ENCODE assay signal across 7 mouse cellular contexts in the genomic region with DNA sequence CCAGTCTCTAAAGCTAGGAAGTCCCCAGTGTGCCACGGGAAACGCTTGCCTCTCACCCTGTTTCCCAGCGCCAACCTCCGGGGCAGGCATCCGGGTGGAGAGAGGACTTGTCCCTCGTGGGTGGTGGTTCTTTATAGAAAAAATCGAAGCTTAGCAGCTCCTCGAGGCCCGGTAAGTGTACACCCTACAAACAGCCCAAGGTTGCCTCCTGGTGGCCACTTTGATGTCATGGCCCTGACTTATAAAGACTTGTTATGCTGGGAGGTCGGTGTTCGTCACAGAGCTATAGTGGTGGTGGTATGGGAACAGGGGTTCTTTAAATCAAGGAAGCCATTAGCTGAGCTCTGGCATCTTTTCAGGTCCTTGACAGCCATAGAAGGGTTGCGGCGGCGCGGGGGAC. TPM values are rescaled to one million over a fixed set of nuclear protein-coding genes. Genes with fewer than 3 reads are reported as not detected.
DNase-seq lines count a peak whose midpoint lies in the region; ATAC-seq lines count a peak whose summit lies in the region.

No protein-coding gene starts in this region.

- H3K4me1 ChIP-seq in forebrain, embryonic 15.5 days, result 0 out of 2 replicates have a peak, but pooled peaks cover 2% of the 10 kb centered on the region
- no peaks in the 10 kb centered on the region for H3K4me1 ChIP-seq in hindbrain, embryonic 15.5 days (replicated peaks)
- no peaks in the 10 kb centered on the region for H3K4me1 ChIP-seq in midbrain, embryonic 11.5 days (ENCODE audit: control insufficient read depth, insufficient read depth, low read length)
- H3K4me1 ChIP-seq in stomach, embryonic 14.5 days (ENCODE audit: control insufficient read depth, insufficient read depth, low read length), result no peaks in the 10 kb centered on the region

- WGBS in forebrain, embryonic 15.5 days, result 47% methylated on average over 15 of the region's 15 CpGs
- WGBS in hindbrain, embryonic 15.5 days, result 57% methylated on average over 15 of the region's 15 CpGs
- WGBS in midbrain, embryonic 11.5 days, result 59% methylated on average over 15 of the region's 15 CpGs
- WGBS in stomach, embryonic 14.5 days, result 53% methylated on average over 14 of the region's 15 CpGs

- H3K36me3 ChIP-seq in forebrain, embryonic 15.5 days, result no peaks in the 10 kb centered on the region
- peaks cover 3% of the 10 kb centered on the region; the same call in 1 of the 2 replicates for H3K36me3 ChIP-seq in hindbrain, embryonic 15.5 days
- no peaks in the 10 kb centered on the region for H3K36me3 ChIP-seq in midbrain, embryonic 11.5 days (ENCODE audit: control insufficient read depth, insufficient read depth, low read length)
- no peaks in the 10 kb centered on the region for H3K36me3 ChIP-seq in stomach, embryonic 14.5 days (ENCODE audit: control insufficient read depth, insufficient read depth, low read length)

- H3K4me2 ChIP-seq in forebrain, embryonic 15.5 days (replicated peaks), result no peak overlapping the region
- no peak overlapping the region for H3K4me2 ChIP-seq in hindbrain, embryonic 15.5 days
- no peak overlapping the region for H3K4me2 ChIP-seq in midbrain, embryonic 11.5 days
- H3K4me2 ChIP-seq in stomach, embryonic 14.5 days (replicated peaks; ENCODE audit: low read depth, low read length), result no peak overlapping the region

- H3K4me3 ChIP-seq in forebrain, embryonic 15.5 days, result no peak overlapping the region
- H3K4me3 ChIP-seq in hindbrain, embryonic 15.5 days, result no peak overlapping the region
- H3K4me3 ChIP-seq in midbrain, embryonic 11.5 days (ENCODE audit: low read depth, low read length), result no peak overlapping the region
- H3K4me3 ChIP-seq in stomach, embryonic 14.5 days (ENCODE audit: low read depth, low read length), result no peak overlapping the region

- ATAC-seq in forebrain, embryonic 15.5 days (replicated peaks), result peak; percentile 66
- ATAC-seq in hindbrain, embryonic 15.5 days (ENCODE audit: low FRiP score, low read depth), result peak; percentile 70; the same call in 1 of the 2 replicates
- ATAC-seq in midbrain, embryonic 11.5 days (ENCODE audit: low FRiP score), result peak; percentile 65; the same call in 1 of the 2 replicates
- 0 out of 2 replicates have a peak, but pooled peaks have one; percentile 33 for ATAC-seq in stomach, embryonic 14.5 days (ENCODE audit: insufficient number of reproducible peaks, insufficient read depth, low FRiP score, low read depth)

- H3K27ac ChIP-seq in forebrain, embryonic 15.5 days (replicated peaks), result no peak overlapping the region
- no peak overlapping the region for H3K27ac ChIP-seq in hindbrain, embryonic 15.5 days (replicated peaks)
- no peak overlapping the region for H3K27ac ChIP-seq in midbrain, embryonic 11.5 days (ENCODE audit: low read depth, low read length)
- no peak overlapping the region for H3K27ac ChIP-seq in stomach, embryonic 14.5 days (ENCODE audit: low read length)

- DNase-seq in R1 (ENCODE audit: low read depth, low spot score), result peak; percentile 62
- peak; percentile 14 for DNase-seq in c-Kit-positive CD71-positive TER-119-positive erythroid progenitor cells, embryonic 14.5 days (ENCODE audit: low spot score)
- peak; percentile 14 to 29 for DNase-seq in left cerebral cortex, adult 8-10 months (ENCODE audit: low spot score in 2 of 2)
- DNase-seq in midbrain, embryonic 11.5 days (ENCODE audit: low spot score, missing footprints), result peak; percentile 91

- H3K27me3 ChIP-seq in forebrain, embryonic 15.5 days, result no peaks in the 10 kb centered on the region
- H3K27me3 ChIP-seq in hindbrain, embryonic 15.5 days, result no peaks in the 10 kb centered on the region
- no peaks in the 10 kb centered on the region for H3K27me3 ChIP-seq in midbrain, embryonic 11.5 days (ENCODE audit: control insufficient read depth, insufficient read depth, low read length)
- H3K27me3 ChIP-seq in stomach, embryonic 14.5 days (ENCODE audit: control insufficient read depth, insufficient read depth, low read length), result no peaks in the 10 kb centered on the region

- no peaks in the 10 kb centered on the region for H3K9me3 ChIP-seq in forebrain, embryonic 15.5 days
- no peaks in the 10 kb centered on the region for H3K9me3 ChIP-seq in hindbrain, embryonic 15.5 days
- no peaks in the 10 kb centered on the region for H3K9me3 ChIP-seq in midbrain, embryonic 11.5 days (ENCODE audit: control insufficient read depth, low read length)
- H3K9me3 ChIP-seq in stomach, embryonic 14.5 days (ENCODE audit: control insufficient read depth, low read depth, low read length), result no peaks in the 10 kb centered on the region

- H3K9ac ChIP-seq in forebrain, embryonic 15.5 days (replicated peaks), result no peak overlapping the region
- no peak overlapping the region for H3K9ac ChIP-seq in hindbrain, embryonic 15.5 days
- H3K9ac ChIP-seq in midbrain, embryonic 11.5 days (ENCODE audit: low read length), result no peak overlapping the region
- H3K9ac ChIP-seq in stomach, embryonic 14.5 days (replicated peaks; ENCODE audit: low read depth, low read length), result no peak overlapping the region

RNA-seq across cellular contexts. Expression of a gene that starts 30.9 kb away (rescaled TPM):
- 0.27 and 0.32 TPM in 2 replicates for polyA plus RNA-seq in forebrain, embryonic 15.5 days (2015; fragmentation: Nextera tagmentation; extraction: Ambion mirVana)
- polyA plus RNA-seq in hindbrain, embryonic 15.5 days (2015; fragmentation: Nextera tagmentation; extraction: Ambion mirVana), result 0.39 and 0.69 TPM in 2 replicates
- total RNA-seq in left cerebral cortex, adult 8-10 months (2022), result under 1 TPM in 2 of 4 experiments, not detected in 2; 0.17 to 0.23 TPM
- polyA plus RNA-seq in midbrain, embryonic 11.5 days (2014; fragmentation: Nextera tagmentation; extraction: Ambion mirVana), result 2.6 and 3.2 TPM in 2 replicates
- polyA plus RNA-seq in stomach, embryonic 14.5 days (2014; fragmentation: Nextera tagmentation; extraction: Ambion mirVana), result 3.4 and 3.7 TPM in 2 replicates

RNA-seq across cellular contexts. Expression of a gene that starts 59.7 kb away (rescaled TPM):
- polyA plus RNA-seq in forebrain, embryonic 15.5 days (2015; fragmentation: Nextera tagmentation; extraction: Ambion mirVana), result 108 TPM in 2 replicates
- polyA plus RNA-seq in hindbrain, embryonic 15.5 days (2015; fragmentation: Nextera tagmentation; extraction: Ambion mirVana), result 176 and 182 TPM in 2 replicates
- 100 to 1,000 TPM in 1 of 4 experiments, 10 to 100 TPM in 3; 81.8 to 101 (median 89.4) TPM for total RNA-seq in left cerebral cortex, adult 8-10 months (2022)
- polyA plus RNA-seq in midbrain, embryonic 11.5 days (2014; fragmentation: Nextera tagmentation; extraction: Ambion mirVana), result 80.7 and 93.3 TPM in 2 replicates
- polyA plus RNA-seq in stomach, embryonic 14.5 days (2014; fragmentation: Nextera tagmentation; extraction: Ambion mirVana), result 63.2 and 68.9 TPM in 2 replicates

Comparison
In these comparisons a context has a peak if more than half of its experiments do, and no peak if none do; other contexts are left out.
1. DNase-seq: peak in every context shown above with its lines; median percentile 91 in midbrain, embryonic 11.5 days; 62 in R1; 22 in left cerebral cortex, adult 8-10 months; 14 in c-Kit-positive CD71-positive TER-119-positive erythroid progenitor cells, embryonic 14.5 days.